Mouse (Mus musculus): ENCODE data around the gene Zfr.

DNA sequence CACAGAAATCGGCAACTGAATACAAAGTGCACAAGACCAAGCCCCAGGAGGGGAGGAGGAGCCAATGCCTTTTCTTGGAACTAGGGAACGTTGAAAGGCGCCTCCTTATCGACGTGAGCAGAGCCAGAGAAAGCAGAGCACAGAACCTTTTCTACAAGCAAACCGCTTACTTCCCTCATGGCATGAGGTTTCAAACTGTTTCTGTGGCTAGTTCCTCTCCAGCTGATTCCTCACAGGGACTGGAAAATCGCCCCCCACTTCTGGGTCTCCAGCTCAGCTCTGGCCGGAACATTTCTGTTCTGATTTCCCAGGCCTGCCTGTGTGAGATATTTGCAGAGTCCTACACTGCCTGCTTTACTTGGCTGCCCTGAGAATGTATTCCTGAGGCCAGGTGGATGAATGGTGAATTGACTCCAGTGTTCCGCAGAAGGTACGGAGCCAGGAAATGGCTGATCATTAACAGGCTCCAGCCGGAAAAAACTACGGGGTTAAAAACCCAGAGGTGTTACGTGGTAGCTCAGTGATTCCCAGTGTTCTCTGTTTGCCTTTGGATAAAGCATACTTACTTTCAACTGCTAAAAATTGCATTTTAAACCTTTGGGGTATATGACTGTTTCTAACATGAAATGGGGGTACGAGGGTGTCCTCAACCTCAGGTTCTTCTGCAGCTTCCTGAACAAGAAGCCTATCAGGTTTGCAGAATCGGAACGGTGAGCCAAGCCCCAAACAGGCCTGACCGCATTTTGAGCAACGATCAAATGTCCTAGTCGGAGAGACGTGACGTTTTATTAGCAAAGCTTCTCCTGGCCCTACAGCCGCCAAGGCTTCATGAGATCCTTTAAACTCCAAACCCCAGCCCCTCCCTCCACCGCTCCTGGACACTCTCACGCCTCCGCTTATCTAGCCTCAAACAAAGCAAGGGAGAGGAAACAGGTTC, 76.5 kb downstream of the Zfr start:
- TF ChIP-seq GATA1 (IDR thresholded peaks at IDR 0.05; ENCODE audit: borderline replicate concordance, low read length): no peak
- no peak for TF ChIP-seq FLI1 (IDR thresholded peaks at IDR 0.05; ENCODE audit: low read length)

Measured in megakaryocyte, embryonic 14.5 days (primary cell).